Mouse (Mus musculus) midbrain, embryonic 14.5 days (tissue): ENCODE results near the gene Ifne. TPM values are rescaled to one million over a fixed set of nuclear protein-coding genes. Genes with fewer than 3 reads are reported as not detected.

ENCODE experiments used
- microRNA counts: library from miRNA; unstranded; fragments of <30 nt; microRNA quantifications from one replicate; lab custom pipeline; 2016
- microRNA-seq: library from miRNA; unstranded; fragments of <30 nt; microRNA quantifications from one replicate; pipeline ENCODE4, GENCODE M21; 2016
- polyA plus RNA-seq: library from polyadenylated mRNA; unstranded; fragments of >200 nt; fragmentation: Nextera tagmentation; extraction: Ambion mirVana; gene quantifications from 2 replicates; pipeline ENCODE4 v1.2.1, GENCODE M21; 2014

Gene Ifne
- polyA plus RNA-seq, 1 experiment from 2014 or later: not detected

MicroRNAs encoded within 50 kb of the gene (microRNA counts, 519-probe panel; counts per million panel counts)
- microRNA mmu-miR-31 (lab: Ali Mortazavi, UCI): not detected

Small RNA genes within 50 kb of the gene (microRNA-seq; reads per million reads assigned to microRNA genes)
- 95.0 reads per million, percentile 56 among the genes with 10 or more reads in this experiment for gene Mir31

Other genes starting within 250 kb of the Ifne start
- not detected in 2 replicates for gene C87499, start 245.8 kb downstream of the Ifne start, polyA plus RNA-seq
- gene Ifna13, start 235.7 kb downstream of the Ifne start, polyA plus RNA-seq: not detected in 2 replicates
- not detected in 2 replicates for gene Ifna16, start 203.3 kb downstream of the Ifne start, polyA plus RNA-seq
- not detected in 2 replicates for gene Ifna2, start 196.3 kb downstream of the Ifne start, polyA plus RNA-seq
- not detected in 2 replicates for gene Ifnab, start 188.8 kb downstream of the Ifne start, polyA plus RNA-seq
- 1.8 and 2.2 TPM in 2 replicates for gene Gm26566, start 158.4 kb downstream of the Ifne start, polyA plus RNA-seq
- 137 and 177 TPM in 2 replicates for gene Klhl9, start 157.7 kb downstream of the Ifne start, polyA plus RNA-seq
- gene Gm13271, start 125.3 kb downstream of the Ifne start, polyA plus RNA-seq: not detected in 2 replicates
- gene Gm13283, start 120.1 kb downstream of the Ifne start, polyA plus RNA-seq: not detected in 2 replicates
- not detected in 2 replicates for gene Gm13290, start 106.4 kb downstream of the Ifne start, polyA plus RNA-seq
- gene Gm13289, start 103.3 kb downstream of the Ifne start, polyA plus RNA-seq: not detected in 2 replicates
- gene Gm13272, start 100.4 kb downstream of the Ifne start, polyA plus RNA-seq: not detected in 2 replicates
- not detected in 2 replicates for gene Ifnz, start 98.1 kb downstream of the Ifne start, polyA plus RNA-seq
- not detected in 2 replicates for gene Gm13276, start 94.5 kb downstream of the Ifne start, polyA plus RNA-seq
- gene Gm13277, start 91.6 kb downstream of the Ifne start, polyA plus RNA-seq: not detected in 2 replicates
- gene Gm13278, start 88.7 kb downstream of the Ifne start, polyA plus RNA-seq: not detected in 2 replicates
- not detected in 2 replicates for gene Gm13275, start 85.7 kb downstream of the Ifne start, polyA plus RNA-seq
- not detected in 2 replicates for gene Gm13279, start 82.8 kb downstream of the Ifne start, polyA plus RNA-seq
- gene Gm13285, start 80.5 kb downstream of the Ifne start, polyA plus RNA-seq: 0.17 TPM in 1 of 2 replicates, not detected in the other
- not detected in 2 replicates for gene Gm13287, start 76.9 kb downstream of the Ifne start, polyA plus RNA-seq
- gene Gm13288, start 74.7 kb downstream of the Ifne start, polyA plus RNA-seq: 0.08 TPM in 1 of 2 replicates, not detected in the other
- gene Ifna7, start 64.0 kb downstream of the Ifne start, polyA plus RNA-seq: not detected in 2 replicates
- gene Ifna11, start 60.2 kb downstream of the Ifne start, polyA plus RNA-seq: not detected in 2 replicates
- not detected in 2 replicates for gene Ifna6, start 52.8 kb downstream of the Ifne start, polyA plus RNA-seq
- gene Ifna5, start 44.7 kb downstream of the Ifne start, polyA plus RNA-seq: not detected in 2 replicates
- gene Ifna4, start 38.3 kb downstream of the Ifne start, polyA plus RNA-seq: not detected in 2 replicates
- not detected in 2 replicates for gene Ifna1, start 30.1 kb downstream of the Ifne start, polyA plus RNA-seq